Mouse (Mus musculus): Measurements from ENCODE around the gene Sept5. TPM values are rescaled to one million over a fixed set of nuclear protein-coding genes. Genes with fewer than 3 reads are reported as not detected.

The Sept5 gene
- polyA plus RNA-seq, 1 experiment from 2014 or later = 45.9 TPM

GRCm38 (mm10) chr16:18631141-18631540 is 1.4 kb upstream of the Sept5 start:
- WGBS = 51% methylated on average over 7 of the region's 7 CpGs
- Histone ChIP-seq H3K27me3 (peaks cover 15% of the 10 kb centered on the region), H3K9ac (no peak overlapping the region), H3K4me3 (no peak overlapping the region), H3K27ac (no peak overlapping the region), H3K36me3 (no peaks in the 10 kb centered on the region), H3K4me2 (no peak overlapping the region), H3K4me1 (peaks cover 29% of the 10 kb centered on the region), H3K9me3 (no peaks in the 10 kb centered on the region)
- no peak for ATAC-seq (ENCODE audit: insufficient number of reproducible peaks, insufficient read depth, low FRiP score, low TSS enrichment, low read depth)

- Histone ChIP-seq H3K9me3 (no peaks in the 10 kb centered on the region), H3K36me3 (peaks cover 3% of the 10 kb centered on the region; the same call in 1 of the 2 replicates), H3K4me2 (peak overlapping the region; percentile 86), H3K4me1 (peaks cover 37% of the 10 kb centered on the region), H3K4me3 (peak overlapping the region; percentile 82), H3K27me3 (peaks cover 23% of the 10 kb centered on the region), H3K9ac (peak overlapping the region; percentile 87), H3K27ac (0 out of 2 replicates have a peak overlapping the region, but pooled peaks have one; percentile 39)
- no peak for ATAC-seq (ENCODE audit: insufficient number of reproducible peaks, insufficient read depth, low FRiP score, low TSS enrichment, low read depth)
- 60% methylated on average over 5 of the region's 5 CpGs for WGBS
Observed at GRCm38 (mm10) chr16:18630291-18630690, 537 bp upstream of the Sept5 start.

GRCm38 (mm10) chr16:18628948-18629340 is 810 bp downstream of the Sept5 start:
- 0 out of 2 replicates have a peak, but pooled peaks have one; percentile 11 for ATAC-seq (ENCODE audit: insufficient number of reproducible peaks, insufficient read depth, low FRiP score, low TSS enrichment, low read depth)
- Histone ChIP-seq H3K9ac (peak overlapping the region; percentile 87), H3K27me3 (peaks cover 37% of the 10 kb centered on the region), H3K4me2 (peak overlapping the region; percentile 86), H3K9me3 (no peaks in the 10 kb centered on the region), H3K4me3 (peak overlapping the region; percentile 82), H3K4me1 (peaks cover 37% of the 10 kb centered on the region), H3K27ac (0 out of 2 replicates have a peak overlapping the region, but pooled peaks have one; percentile 28), H3K36me3 (peaks cover 16% of the 10 kb centered on the region)
- WGBS = 29% methylated on average over 2 of the region's 2 CpGs

DNA sequence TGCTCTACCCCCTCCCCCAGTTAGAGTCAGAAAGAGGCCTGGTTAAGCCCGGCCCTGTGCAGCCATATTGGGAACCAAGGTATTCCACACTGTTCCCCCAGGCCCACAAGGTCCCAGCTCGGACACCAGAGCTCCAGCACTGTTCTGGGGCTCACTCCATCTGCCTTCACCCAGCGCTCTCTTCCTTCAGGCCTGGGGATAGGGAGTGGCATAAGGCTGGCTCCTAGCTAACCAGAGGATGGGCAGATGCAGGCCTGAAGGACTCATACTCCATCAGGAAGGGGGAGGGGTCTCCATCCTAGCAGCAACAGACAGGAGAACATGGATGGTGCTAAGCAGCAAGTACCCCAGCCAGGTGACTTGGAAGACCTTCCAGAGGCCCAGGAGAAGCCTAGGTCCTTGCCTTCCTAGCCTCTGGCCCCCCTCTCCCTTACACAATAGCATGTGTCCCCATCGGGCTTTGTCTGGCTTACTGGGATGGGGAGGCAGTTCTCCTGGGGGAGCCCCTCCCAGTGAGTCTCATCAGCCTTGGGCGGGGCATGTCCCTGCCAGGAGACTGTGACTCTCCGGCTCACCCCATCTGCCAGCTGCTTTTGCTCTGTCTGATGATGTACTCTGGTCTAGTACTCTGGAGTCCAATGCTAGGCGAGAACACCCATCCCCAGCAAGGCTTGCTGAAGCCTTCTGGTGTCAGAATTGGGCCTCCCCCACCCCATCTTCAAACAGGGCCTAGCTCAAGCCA is 1.4 kb downstream of the Sept5 start:
- H3K27me3 ChIP-seq = peaks cover 42% of the 10 kb centered on the region
- no peaks in the 10 kb centered on the region for H3K9me3 ChIP-seq
- H3K36me3 ChIP-seq = peaks cover 22% of the 10 kb centered on the region
- no peak for ATAC-seq (ENCODE audit: insufficient number of reproducible peaks, insufficient read depth, low FRiP score, low TSS enrichment, low read depth)
- H3K9ac ChIP-seq = peak overlapping the region; percentile 87
- WGBS = 43% methylated on average over 7 of the region's 7 CpGs
- peak overlapping the region; percentile 82 for H3K4me3 ChIP-seq
- peak overlapping the region; percentile 86 for H3K4me2 ChIP-seq
- peak overlapping the region; percentile 28; the same call in 1 of the 2 replicates for H3K27ac ChIP-seq
- peaks cover 37% of the 10 kb centered on the region for H3K4me1 ChIP-seq

GRCm38 (mm10) chr16:18627163-18627562 is 2.6 kb downstream of the Sept5 start:
- no peak for ATAC-seq (ENCODE audit: insufficient number of reproducible peaks, insufficient read depth, low FRiP score, low TSS enrichment, low read depth)
- H3K4me2 ChIP-seq = peak overlapping the region; percentile 86
- H3K27me3 ChIP-seq = peaks cover 55% of the 10 kb centered on the region
- H3K27ac ChIP-seq = no peak overlapping the region
- H3K36me3 ChIP-seq = peaks cover 34% of the 10 kb centered on the region
- H3K4me1 ChIP-seq = peaks cover 37% of the 10 kb centered on the region
- H3K9me3 ChIP-seq = no peaks in the 10 kb centered on the region
- H3K9ac ChIP-seq = 0 out of 2 replicates have a peak overlapping the region, but pooled peaks have one; percentile 87
- peak overlapping the region; percentile 82; the same call in 1 of the 2 replicates for H3K4me3 ChIP-seq
- 45% methylated on average over 3 of the region's 3 CpGs for WGBS

DNA sequence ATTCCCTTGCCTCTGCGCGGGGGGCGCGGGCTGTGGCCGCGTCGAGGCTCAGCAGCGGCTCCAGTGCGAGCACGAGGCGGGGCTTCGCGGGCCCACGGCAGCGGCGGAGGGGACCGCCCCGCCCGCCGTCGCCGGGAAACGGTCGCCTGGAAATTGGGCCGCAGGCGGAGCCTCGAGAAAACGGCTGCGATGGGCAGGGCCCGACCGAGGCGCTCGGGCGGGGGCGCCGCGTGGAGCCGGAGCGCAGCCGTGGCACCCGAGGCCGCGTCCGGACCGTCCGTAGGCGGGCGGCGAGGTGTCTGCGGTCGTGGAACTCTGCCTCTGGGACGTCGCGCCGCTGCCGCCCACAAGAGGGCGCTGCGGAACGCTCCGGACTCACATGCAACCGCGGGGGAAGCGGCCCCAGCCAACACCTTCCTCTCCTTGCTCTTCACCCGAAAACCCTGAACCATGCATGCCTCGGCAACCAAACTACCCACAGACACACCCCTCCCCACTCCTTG is 3.3 kb downstream of the Sept5 start, which contains the start of gene Gm49601:
TSS of gene Gm49601 (minus strand) at position 52 of the 503 bp plus-strand sequence.
- Histone ChIP-seq H3K9me3 (no peaks in the 10 kb centered on the region), H3K27me3 (peaks cover 62% of the 10 kb centered on the region), H3K4me1 (peaks cover 45% of the 10 kb centered on the region), H3K27ac (no peak within 1 kb of the TSS), H3K9ac (peak within 1 kb of the TSS; percentile 87), H3K4me3 (peak within 1 kb of the TSS; percentile 82), H3K36me3 (peaks cover 37% of the 10 kb centered on the region), H3K4me2 (peak within 1 kb of the TSS; percentile 86)
- under 1% methylated on average over 64 of the region's 65 CpGs for WGBS
- no peak; the same call in 1 of the 2 replicates for ATAC-seq (ENCODE audit: insufficient number of reproducible peaks, insufficient read depth, low FRiP score, low TSS enrichment, low read depth)

GRCm38 (mm10) chr16:18625791-18626311 is 3.9 kb downstream of the Sept5 start:
- H3K36me3 ChIP-seq = peaks cover 37% of the 10 kb centered on the region
- WGBS = 17% methylated on average over 26 of the region's 26 CpGs
- H3K4me2 ChIP-seq = peak overlapping the region; percentile 86
- no peaks in the 10 kb centered on the region for H3K9me3 ChIP-seq
- no peak for ATAC-seq (ENCODE audit: insufficient number of reproducible peaks, insufficient read depth, low FRiP score, low TSS enrichment, low read depth)
- H3K27me3 ChIP-seq = peaks cover 68% of the 10 kb centered on the region
- H3K4me3 ChIP-seq = peak overlapping the region; percentile 82
- H3K4me1 ChIP-seq = peaks cover 50% of the 10 kb centered on the region
- H3K27ac ChIP-seq = no peak overlapping the region
- H3K9ac ChIP-seq = peak overlapping the region; percentile 72

- H3K4me3 ChIP-seq = no peak overlapping the region
- H3K27me3 ChIP-seq = peaks cover 75% of the 10 kb centered on the region
- no peak for ATAC-seq (ENCODE audit: insufficient number of reproducible peaks, insufficient read depth, low FRiP score, low TSS enrichment, low read depth)
- H3K27ac ChIP-seq = no peak overlapping the region
- peaks cover 37% of the 10 kb centered on the region for H3K36me3 ChIP-seq
- H3K4me2 ChIP-seq = no peak overlapping the region
- peaks cover 56% of the 10 kb centered on the region for H3K4me1 ChIP-seq
- no peaks in the 10 kb centered on the region for H3K9me3 ChIP-seq
- H3K9ac ChIP-seq = no peak overlapping the region
- WGBS = 49% methylated on average over 14 of the region's 14 CpGs
Observed at GRCm38 (mm10) chr16:18625097-18625496, 4.7 kb downstream of the Sept5 start.

DNA sequence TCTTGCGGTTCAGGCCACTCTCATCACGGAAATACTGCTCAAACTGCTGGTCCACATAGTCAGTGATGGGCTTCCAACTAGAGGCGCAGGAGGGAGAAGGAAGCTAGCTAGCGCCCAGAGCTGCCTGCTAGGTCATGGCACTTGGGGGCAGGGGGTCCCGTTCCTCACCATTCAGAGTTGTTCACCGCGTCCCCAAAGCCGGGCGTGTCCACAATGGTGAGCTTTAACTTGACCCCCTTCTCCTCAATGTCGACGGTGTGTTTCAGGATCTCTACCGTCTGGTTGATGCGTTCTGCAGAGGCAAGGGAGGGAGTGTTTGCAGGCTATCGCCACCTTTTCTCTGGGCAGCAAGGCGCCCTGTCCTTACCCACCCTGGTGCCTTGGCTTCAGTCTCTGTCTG is 5.1 kb downstream of the Sept5 start:
- Histone ChIP-seq H3K27ac (no peak overlapping the region), H3K4me3 (no peak overlapping the region), H3K9ac (no peak overlapping the region), H3K4me1 (peaks cover 56% of the 10 kb centered on the region), H3K9me3 (no peaks in the 10 kb centered on the region), H3K27me3 (peaks cover 80% of the 10 kb centered on the region), H3K36me3 (peaks cover 37% of the 10 kb centered on the region), H3K4me2 (no peak overlapping the region)
- 48% methylated on average over 15 of the region's 15 CpGs for WGBS
- no peak for ATAC-seq (ENCODE audit: insufficient number of reproducible peaks, insufficient read depth, low FRiP score, low TSS enrichment, low read depth)

DNA sequence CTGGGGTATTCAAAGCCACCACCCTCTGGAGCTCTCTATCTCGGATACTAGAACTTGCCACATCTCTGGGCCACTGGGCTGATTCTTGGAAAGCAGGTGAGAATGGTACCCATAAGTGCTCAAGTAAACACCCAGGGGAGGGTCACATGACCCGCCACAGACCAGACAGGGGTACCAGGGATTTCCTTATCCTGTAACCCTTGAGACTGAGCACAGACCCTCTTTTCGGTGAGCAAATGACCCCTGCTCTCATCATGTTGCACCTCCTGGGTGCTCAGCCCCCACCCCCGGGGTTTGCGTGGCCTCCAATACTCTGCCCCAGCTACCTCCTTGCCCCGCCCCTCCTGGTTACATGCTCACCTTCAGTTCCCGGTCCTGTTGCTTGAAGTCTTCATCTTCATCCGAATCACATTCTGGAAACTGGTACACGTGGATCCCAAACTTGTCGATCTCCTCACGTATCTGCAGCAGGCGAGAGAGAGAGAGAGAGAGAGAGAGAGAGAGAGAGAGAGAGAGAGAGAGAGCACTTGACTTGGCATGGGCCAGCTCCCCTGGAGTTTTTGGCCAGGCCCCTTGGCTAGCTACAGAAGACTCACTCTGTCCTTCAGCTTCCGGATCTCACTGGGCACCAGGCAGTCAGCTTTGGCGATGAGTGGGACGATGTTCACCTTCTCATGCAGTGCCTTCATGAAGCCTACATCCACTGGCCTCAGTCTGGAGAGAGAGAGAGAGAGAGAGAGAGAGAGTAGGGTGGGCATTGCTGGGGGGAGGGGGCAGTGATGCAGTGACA is 5.8 kb downstream of the Sept5 start:
- Histone ChIP-seq H3K9me3 (no peaks in the 10 kb centered on the region), H3K27me3 (peaks cover 87% of the 10 kb centered on the region), H3K36me3 (peaks cover 37% of the 10 kb centered on the region), H3K4me3 (no peak overlapping the region), H3K9ac (no peak overlapping the region), H3K4me1 (peaks cover 52% of the 10 kb centered on the region), H3K27ac (no peak overlapping the region), H3K4me2 (no peak overlapping the region)
- no peak for ATAC-seq (ENCODE audit: insufficient number of reproducible peaks, insufficient read depth, low FRiP score, low TSS enrichment, low read depth)
- whole genome bisulfite sequencing = 50% methylated on average over 15 of the region's 15 CpGs
